Mouse (Mus musculus) intestine, embryonic 16.5 days (tissue): Measurements from ENCODE around the gene Pdpk1. TPM values are rescaled to one million over a fixed set of nuclear protein-coding genes. Genes with fewer than 3 reads are reported as not detected.
"Not testable (repeated sequence)": the region's sequence is repeated elsewhere in the genome, so short reads cannot be mapped to it uniquely, and the experiment has no call there.

Experiments used
- ATAC-seq: fragments of 200-750 bp; cut with Nextera tagmentation; 2 replicates; pipeline ENCODE4 v1.8.0; 2017; ENCODE audit warnings: moderate TSS enrichment, moderate library complexity
- H3K27ac ChIP-seq: fragments of 300-500 bp; sonication (generic); 2 replicates; pipeline ENCODE4 v1.5.1; 2014; ENCODE audit warnings: mild to moderate bottlenecking, low read length
- H3K27me3 ChIP-seq: fragments of 300-500 bp; sonication (generic); replicated peaks from 2 replicates; pipeline ENCODE4 v1.6.1; 2014; ENCODE audit warnings: low read length, control low read depth, mixed read lengths; ENCODE audit not compliant: control insufficient read depth, insufficient read depth
- H3K36me3 ChIP-seq: fragments of 300-500 bp; sonication (generic); 2 replicates; pipeline ENCODE4 v1.6.1; 2014; ENCODE audit warnings: low read length, control low read depth; ENCODE audit not compliant: control insufficient read depth, insufficient read depth
- H3K4me1 ChIP-seq: fragments of 300-500 bp; sonication (generic); 2 replicates; pipeline ENCODE4 v1.6.1; 2014; ENCODE audit warnings: low read length, control low read depth, mixed read lengths; ENCODE audit not compliant: control insufficient read depth, insufficient read depth
- H3K4me2 ChIP-seq: fragments of 300-500 bp; sonication (generic); 2 replicates; pipeline ENCODE4 v1.6.1; 2014; ENCODE audit warnings: low read depth, low read length, control low read depth
- H3K4me3 ChIP-seq: fragments of 300-500 bp; sonication (generic); 2 replicates; pipeline ENCODE4 v1.5.1; 2014; ENCODE audit warnings: mild to moderate bottlenecking, low read length
- H3K9ac ChIP-seq: fragments of 300-500 bp; sonication (generic); 2 replicates; pipeline ENCODE4 v1.6.1; 2014; ENCODE audit warnings: low read depth, low read length
- H3K9me3 ChIP-seq: fragments of 300-500 bp; sonication (generic); 2 replicates; pipeline ENCODE4 v1.6.1; 2016; ENCODE audit warnings: low read length, control low read depth; ENCODE audit not compliant: control insufficient read depth
- WGBS: fragments of 180-500 bp; shearing (Covaris S2); extraction: QIAGEN DNeasy Blood & Tissue Kit; methylation state at CpG from one replicate; pipeline ENCODE4 v1.1.7; 2014; 5-methylcytosine and 5-hydroxymethylcytosine counted together
- polyA plus RNA-seq: library from polyadenylated mRNA; unstranded; fragments of >200 nt; fragmentation: Nextera tagmentation; extraction: Ambion mirVana; gene quantifications from 2 replicates; pipeline ENCODE4 v1.2.1, GENCODE M21; 2015

Gene Pdpk1
- polyA plus RNA-seq, 1 experiment from 2014 or later: 35.9 TPM

DNA sequence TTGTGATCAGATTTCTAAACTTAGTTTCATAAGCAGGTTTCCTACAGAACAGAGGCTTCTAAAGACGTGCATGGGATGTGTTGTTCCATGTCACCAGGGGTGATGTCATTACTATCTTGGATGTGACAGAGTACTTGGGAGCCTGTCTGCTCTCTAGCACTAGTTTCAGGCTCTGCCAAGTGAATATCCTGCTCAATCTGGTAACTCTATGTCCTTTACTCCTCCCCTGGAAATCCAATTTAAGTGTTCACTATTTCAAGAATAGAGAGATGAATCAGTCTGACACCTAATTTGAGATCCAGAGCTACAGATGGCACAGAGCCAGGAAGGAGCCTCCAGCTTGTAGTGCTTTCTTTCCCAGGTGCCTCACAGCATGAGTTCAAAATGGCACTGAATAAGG, 41.8 kb downstream of the Pdpk1 start:
- WGBS: 78% methylated on average over 1 of the region's 1 CpGs
- no peak for ATAC-seq
- H3K9me3 ChIP-seq: no peaks in the 10 kb centered on the region
- no peak overlapping the region for H3K4me3 ChIP-seq
- H3K4me2 ChIP-seq: no peak overlapping the region
- no peaks in the 10 kb centered on the region for H3K27me3 ChIP-seq
- no peak overlapping the region for H3K9ac ChIP-seq
- H3K27ac ChIP-seq: no peak overlapping the region
- H3K36me3 ChIP-seq: no peaks in the 10 kb centered on the region; the same call in 1 of the 2 replicates
- H3K4me1 ChIP-seq: no peaks in the 10 kb centered on the region

DNA sequence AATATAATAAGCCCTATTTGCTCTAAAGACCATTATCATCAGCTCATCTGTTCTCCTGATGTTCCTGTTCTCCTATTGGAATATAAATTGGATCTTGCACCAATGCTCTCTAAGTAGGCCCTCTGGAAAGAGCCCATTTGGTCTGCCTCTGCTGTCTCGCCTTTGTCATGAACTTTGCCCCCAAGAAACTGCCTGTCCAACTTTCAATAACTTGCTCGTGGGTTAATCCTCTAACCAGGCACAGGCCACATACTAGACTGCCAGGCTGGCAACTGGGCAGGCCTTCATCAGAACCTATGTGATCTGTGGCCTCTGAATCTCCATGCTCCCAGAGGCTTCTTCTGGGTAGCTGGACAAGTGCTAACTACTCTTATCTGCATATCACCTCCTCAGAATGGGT, 45.6 kb downstream of the Pdpk1 start:
- Histone ChIP-seq H3K27me3 (no peaks in the 10 kb centered on the region), H3K4me2 (no peak overlapping the region), H3K9ac (no peak overlapping the region), H3K27ac (no peak overlapping the region), H3K36me3 (peaks cover 3% of the 10 kb centered on the region), H3K4me3 (no peak overlapping the region), H3K9me3 (no peaks in the 10 kb centered on the region), H3K4me1 (no peaks in the 10 kb centered on the region)
- 67% methylated on average over 2 of the region's 2 CpGs for WGBS
- no peak for ATAC-seq

DNA sequence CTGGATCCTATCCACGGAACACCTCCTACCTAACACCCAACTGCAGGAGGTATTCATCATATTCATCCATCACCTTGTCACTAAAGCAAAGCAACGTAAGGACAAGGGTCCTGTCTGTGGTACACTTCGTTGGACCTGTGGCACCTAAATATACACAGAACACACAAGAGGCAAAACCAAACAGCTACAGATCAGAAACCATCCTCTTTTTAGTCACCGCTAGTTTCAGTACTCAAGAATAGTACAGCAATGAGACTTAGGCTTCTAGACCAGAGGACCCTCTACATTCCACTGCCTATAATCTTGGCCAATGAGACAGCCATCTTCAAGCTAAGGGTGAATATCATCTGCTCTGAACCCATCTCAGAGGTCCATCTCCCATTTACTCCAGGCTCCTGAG, 52.4 kb downstream of the Pdpk1 start:
- H3K4me1 ChIP-seq: no peaks in the 10 kb centered on the region
- H3K9ac ChIP-seq: no peak overlapping the region
- H3K4me3 ChIP-seq: no peak overlapping the region
- H3K27me3 ChIP-seq: no peaks in the 10 kb centered on the region
- ATAC-seq: no peak
- 91% methylated on average over 4 of the region's 4 CpGs for WGBS
- H3K9me3 ChIP-seq: no peaks in the 10 kb centered on the region
- H3K27ac ChIP-seq: no peak overlapping the region
- H3K4me2 ChIP-seq: no peak overlapping the region
- H3K36me3 ChIP-seq: peaks cover 6% of the 10 kb centered on the region

DNA sequence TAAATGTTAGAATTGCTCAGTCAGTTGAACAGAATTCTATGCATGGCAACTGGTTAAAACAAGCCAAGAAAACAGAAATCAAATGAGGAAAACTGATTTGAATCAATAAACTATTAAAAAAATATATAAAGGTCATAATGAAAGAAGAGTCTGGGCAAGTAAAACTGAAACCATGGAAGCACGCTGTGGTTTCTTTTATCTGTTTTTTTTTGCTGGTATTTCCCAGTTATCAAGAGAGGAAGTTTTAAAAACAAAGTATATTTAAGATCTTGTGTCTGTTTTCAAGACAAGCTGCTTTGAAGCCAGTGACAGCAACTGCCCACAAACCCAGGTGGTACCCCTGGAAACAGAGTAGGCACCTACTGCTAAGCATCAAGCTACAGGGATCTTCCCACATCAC, 60.1 kb downstream of the Pdpk1 start:
- no peak overlapping the region for H3K4me2 ChIP-seq
- H3K27me3 ChIP-seq: no peaks in the 10 kb centered on the region
- H3K4me3 ChIP-seq: no peak overlapping the region
- H3K9me3 ChIP-seq: no peaks in the 10 kb centered on the region
- no peak overlapping the region for H3K27ac ChIP-seq
- no peak overlapping the region for H3K9ac ChIP-seq
- peaks cover 12% of the 10 kb centered on the region for H3K36me3 ChIP-seq
- 100% methylated on average over 1 of the region's 1 CpGs for WGBS
- no peak for ATAC-seq
- no peaks in the 10 kb centered on the region for H3K4me1 ChIP-seq

DNA sequence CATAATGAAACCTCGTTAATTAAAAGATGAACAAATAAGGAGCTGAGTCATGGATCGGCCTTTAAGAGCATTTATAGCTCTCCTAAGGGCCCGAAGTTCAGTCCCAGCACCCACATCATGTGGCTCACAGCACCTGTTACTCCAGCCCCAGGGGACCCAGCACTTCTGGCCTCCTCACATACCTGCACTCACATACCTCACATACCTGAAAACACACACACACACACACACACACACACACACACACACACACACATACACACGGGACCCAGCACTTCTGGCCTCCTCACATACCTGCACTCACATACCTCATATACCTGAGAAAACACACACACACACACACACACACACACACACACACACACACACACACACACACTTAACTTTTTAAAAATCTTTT, 64.3 kb downstream of the Pdpk1 start:
- 89% methylated on average over 4 of the region's 4 CpGs for WGBS
- H3K9ac ChIP-seq, H3K4me3 ChIP-seq, H3K27ac ChIP-seq, ATAC-seq, H3K27me3 ChIP-seq, H3K4me2 ChIP-seq, H3K9me3 ChIP-seq, H3K36me3 ChIP-seq, H3K4me1 ChIP-seq: not testable (repeated sequence)

DNA sequence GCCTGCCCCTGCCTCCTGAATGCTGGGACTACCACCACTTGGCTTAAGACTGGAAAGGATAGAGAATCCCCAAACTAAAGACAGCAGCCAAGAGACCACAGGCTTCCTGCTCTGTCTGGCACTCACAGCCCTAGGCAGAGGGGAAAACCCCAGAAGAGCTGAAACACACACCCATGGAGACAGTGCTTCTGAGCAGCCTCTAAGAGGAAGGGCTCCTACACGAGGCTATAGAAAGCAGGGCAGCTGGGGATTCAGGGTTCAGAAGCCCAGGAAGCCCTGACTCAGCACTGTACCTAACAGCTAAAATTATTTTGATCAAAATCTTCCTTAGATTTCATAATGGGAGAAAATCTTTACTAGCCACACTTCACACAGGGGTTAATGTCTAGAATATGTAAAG, 66.1 kb downstream of the Pdpk1 start:
- Histone ChIP-seq H3K9ac (no peak overlapping the region), H3K27me3 (no peaks in the 10 kb centered on the region), H3K4me1 (no peaks in the 10 kb centered on the region), H3K36me3 (peaks cover 1% of the 10 kb centered on the region; the same call in 1 of the 2 replicates), H3K27ac (no peak overlapping the region), H3K4me3 (no peak overlapping the region), H3K9me3 (no peaks in the 10 kb centered on the region), H3K4me2 (no peak overlapping the region)
- WGBS: 48% methylated on average over 1 of the region's 1 CpGs
- no peak for ATAC-seq

DNA sequence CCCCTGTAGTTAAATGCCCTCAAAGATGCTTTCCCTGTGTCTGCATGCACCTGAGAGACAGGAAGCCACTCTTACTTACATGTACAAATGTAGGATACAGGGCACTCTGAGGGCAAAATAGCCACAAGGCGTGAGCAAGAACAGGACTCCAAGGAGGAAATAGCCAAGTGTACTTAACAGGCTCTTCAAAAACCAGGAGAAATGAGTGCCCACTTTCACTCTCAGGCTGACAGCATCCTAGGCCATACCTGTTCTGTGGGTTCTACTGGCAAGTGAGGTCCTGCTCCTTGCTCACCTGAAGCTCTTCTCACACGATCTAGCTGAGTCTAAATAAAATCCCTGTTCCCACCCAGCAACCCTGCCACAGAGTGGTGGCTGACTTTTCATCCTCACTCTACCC, 73.6 kb downstream of the Pdpk1 start:
- H3K27ac ChIP-seq: no peak overlapping the region
- 0 out of 2 replicates have a peak, but pooled peaks cover 1% of the 10 kb centered on the region for H3K4me1 ChIP-seq
- H3K36me3 ChIP-seq: peaks cover 11% of the 10 kb centered on the region; the same call in 1 of the 2 replicates
- no peak overlapping the region for H3K4me2 ChIP-seq
- H3K9ac ChIP-seq: no peak overlapping the region
- no peaks in the 10 kb centered on the region for H3K27me3 ChIP-seq
- ATAC-seq: no peak
- 89% methylated on average over 2 of the region's 2 CpGs for WGBS
- H3K9me3 ChIP-seq: no peaks in the 10 kb centered on the region
- H3K4me3 ChIP-seq: no peak overlapping the region

DNA sequence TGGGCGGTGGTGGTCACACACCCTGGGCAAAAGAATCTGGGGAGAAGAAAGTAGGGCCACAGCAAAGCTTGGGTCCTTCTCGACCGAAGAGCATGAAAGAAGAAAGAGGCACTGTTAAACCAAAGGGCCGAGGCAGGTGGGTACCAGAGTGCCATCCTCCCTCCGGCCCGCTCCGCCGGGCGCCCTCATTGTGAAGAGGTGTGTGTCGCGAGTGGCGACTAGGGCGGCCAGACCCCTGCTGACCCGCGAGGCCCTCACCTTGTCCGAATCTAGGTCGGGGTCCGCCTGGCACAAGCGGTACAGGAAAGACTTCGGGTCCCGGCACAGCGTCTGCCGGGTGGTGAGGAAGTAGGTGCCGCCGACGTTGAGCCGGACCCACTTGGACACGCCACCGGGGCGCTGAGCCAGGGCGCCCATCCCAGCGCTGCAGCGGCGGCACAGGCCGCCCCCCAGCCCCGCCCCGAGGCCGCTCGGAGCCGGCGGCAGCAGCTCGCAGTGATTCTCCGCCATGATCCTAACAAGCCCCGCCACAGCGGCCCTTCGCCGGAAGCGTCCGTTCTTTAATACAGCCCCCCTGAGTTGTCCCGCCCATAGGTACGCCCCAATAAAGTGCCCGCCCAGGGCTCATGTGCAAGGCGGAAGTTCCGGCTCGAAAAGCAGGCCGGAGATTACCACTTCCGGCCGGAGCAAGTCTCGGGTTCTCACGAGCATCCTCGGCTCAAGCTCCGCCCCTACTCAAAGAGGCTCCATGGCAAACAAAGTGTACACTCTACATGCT, 77.6 kb downstream of the Pdpk1 start, which contains the start of gene Kctd5:
Kctd5 (minus strand) TSS at position 567 of the 778 bp plus-strand sequence.
- Histone ChIP-seq H3K4me3 (peak within 1 kb of the TSS; percentile 86), H3K9ac (peak within 1 kb of the TSS; percentile 95), H3K4me1 (peaks cover 5% of the 10 kb centered on the region; the same call in 1 of the 2 replicates), H3K9me3 (no peaks in the 10 kb centered on the region), H3K27ac (peak within 1 kb of the TSS; percentile 84), H3K4me2 (peak within 1 kb of the TSS; percentile 52), H3K36me3 (0 out of 2 replicates have a peak, but pooled peaks cover 1% of the 10 kb centered on the region), H3K27me3 (no peaks in the 10 kb centered on the region)
- under 1% methylated on average over 56 of the region's 62 CpGs for WGBS
- ATAC-seq: peak; percentile 97

DNA sequence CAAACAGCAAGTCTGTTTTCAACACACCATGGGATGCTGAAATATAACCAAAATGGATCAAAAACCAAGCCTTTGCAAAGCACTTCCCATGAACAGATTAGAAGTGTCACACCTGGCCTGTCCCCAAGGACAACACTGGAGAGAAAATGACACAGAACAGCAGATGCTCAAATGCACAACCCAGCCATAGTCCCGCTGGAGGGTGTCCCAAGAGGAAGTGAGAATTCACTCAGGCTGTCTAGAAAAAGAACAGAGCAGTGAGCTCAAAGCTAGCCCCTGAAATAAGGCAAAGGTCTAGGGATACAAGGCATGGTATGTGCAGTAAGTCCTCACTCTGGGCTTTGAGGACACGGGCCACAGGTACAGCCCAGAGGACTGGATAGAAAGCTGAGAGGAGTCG, 81.2 kb downstream of the Pdpk1 start:
- Histone ChIP-seq H3K36me3 (no peaks in the 10 kb centered on the region), H3K4me3 (no peak overlapping the region), H3K9ac (no peak overlapping the region), H3K27ac (no peak overlapping the region), H3K27me3 (no peaks in the 10 kb centered on the region), H3K9me3 (no peaks in the 10 kb centered on the region), H3K4me2 (no peak overlapping the region), H3K4me1 (peaks cover 5% of the 10 kb centered on the region; the same call in 1 of the 2 replicates)
- WGBS: 84% methylated on average over 3 of the region's 3 CpGs
- ATAC-seq: no peak
